Mouse (Mus musculus): ENCODE data around the gene Gm2004.
"Not testable (repeated sequence)": the region's sequence is repeated elsewhere in the genome, so short reads cannot be mapped to it uniquely, and the experiment has no call there.

Gm2004 gene

DNA sequence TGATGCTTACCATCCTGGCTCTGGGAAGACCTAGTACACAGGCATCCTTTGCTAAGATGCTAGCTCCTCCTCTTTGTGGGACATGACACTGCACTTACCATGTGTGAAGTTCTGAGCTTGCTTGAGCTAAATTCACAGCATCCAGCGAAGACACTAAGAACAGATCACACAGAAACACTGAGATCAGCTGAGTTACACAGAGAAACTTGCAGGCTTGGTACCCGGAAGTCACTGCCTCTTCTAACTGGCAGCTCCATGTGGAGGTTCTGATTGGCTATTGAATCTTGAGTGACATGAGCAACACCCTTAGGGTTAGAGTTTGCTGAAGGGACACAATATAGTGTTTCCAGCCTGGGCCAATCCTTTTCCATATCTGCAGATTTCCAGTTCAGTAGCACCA is at the start of gene Gm2004:
Gene Gm2004, minus strand, starts transcription at position 101 of the 400 bp plus-strand sequence.
- not testable (repeated sequence) for DNase-seq
